Mouse (Mus musculus) liver, embryonic 14.5 days (tissue): Measurements from ENCODE around the gene U2surp. TPM values are rescaled to one million over a fixed set of nuclear protein-coding genes. Genes with fewer than 3 reads are reported as not detected.

Source experiments
- ATAC-seq: fragments of 200-750 bp; cut with Nextera tagmentation; 2 replicates; pipeline ENCODE4 v1.8.0; 2017; ENCODE audit warnings: moderate number of reproducible peaks, mild to moderate bottlenecking, moderate library complexity; ENCODE audit not compliant: insufficient read depth
- DNase-seq, 3 experiments: peaks; one replicate each; pipeline ENCODE4 v3.0.0-alpha.2; 2012 to 2013; ENCODE audit warnings: low read depth in 3 of 3, low spot score in 3 of 3
- H3K27ac ChIP-seq: fragments of 300-500 bp; sonication (generic); 2 replicates; pipeline ENCODE4 v1.5.1; 2014; ENCODE audit warnings: moderate library complexity, mild to moderate bottlenecking, control low read depth, inconsistent platforms
- H3K27me3 ChIP-seq: fragments of 300-500 bp; sonication (generic); 2 replicates; pipeline ENCODE4 v1.6.1; 2014; ENCODE audit warnings: mild to moderate bottlenecking, low read length, moderate library complexity; ENCODE audit not compliant: control insufficient read depth, insufficient read depth
- H3K36me3 ChIP-seq: fragments of 300-500 bp; sonication (generic); replicated peaks from 2 replicates; pipeline ENCODE4 v1.6.1; 2014; ENCODE audit warnings: low read depth; ENCODE audit not compliant: control insufficient read depth, insufficient read depth
- H3K4me1 ChIP-seq, 2 experiments: fragments of 200-500 bp in 1 of 2; fragments of 300-500 bp in 1 of 2; sonication (generic) in 1 of 2; replicated peaks; 2 replicates each; pipeline ENCODE4 v1.6.1; 2012 to 2014; ENCODE audit warnings: antibody characterized with exemption in 1 of 2, inconsistent platforms in 1 of 2, low read length in 1 of 2; ENCODE audit not compliant: control insufficient read depth in 2 of 2, insufficient read depth in 2 of 2
- H3K4me2 ChIP-seq: fragments of 300-500 bp; sonication (generic); 2 replicates; pipeline ENCODE4 v1.6.1; 2014; ENCODE audit warnings: low read depth, mild to moderate bottlenecking, control low read depth, moderate library complexity
- H3K4me3 ChIP-seq, 2 experiments: fragments of 200-500 bp in 1 of 2; fragments of 300-500 bp in 1 of 2; sonication (generic) in 1 of 2; 2 replicates each; pipeline ENCODE4 v1.5.1; 2012 to 2014; ENCODE audit warnings: low read depth in 2 of 2, low read length in 2 of 2, mild to moderate bottlenecking in 2 of 2, control low read depth in 1 of 2, inconsistent platforms in 1 of 2, moderate library complexity in 1 of 2; ENCODE audit not compliant: insufficient read depth in 1 of 2
- H3K9ac ChIP-seq: fragments of 300-500 bp; sonication (generic); replicated peaks from 2 replicates; pipeline ENCODE4 v1.6.1; 2014; ENCODE audit warnings: mild to moderate bottlenecking, control low read depth, moderate library complexity
- H3K9me3 ChIP-seq: fragments of 300-500 bp; sonication (generic); 2 replicates; pipeline ENCODE4 v1.6.1; 2016; ENCODE audit warnings: low read length, mixed read lengths; ENCODE audit not compliant: control insufficient read depth
- CTCF ChIP-seq: IDR thresholded peaks from 2 replicates; pipeline ENCODE4 v1.5.1; 2016; ENCODE audit warnings: antibody characterized with exemption, low read depth, control low read depth
- EP300 ChIP-seq: IDR thresholded peaks from 2 replicates; pipeline ENCODE4 v1.6.1; 2016; ENCODE audit warnings: antibody characterized with exemption, low read depth
- WGBS: fragments of 180-500 bp; shearing (Covaris S2); extraction: QIAGEN DNeasy Blood & Tissue Kit; methylation state at CpG from one replicate; pipeline ENCODE4 v1.1.7; 2014; ENCODE audit not compliant: insufficient replicate concordance; 5-methylcytosine and 5-hydroxymethylcytosine counted together
- polyA plus RNA-seq, 2 experiments: library from polyadenylated mRNA; depleted of rRNA in 1 of 2; stranded (reverse) in 1 of 2; unstranded in 1 of 2; fragments of >200 nt; fragmentation: Nextera tagmentation in 1 of 2; extraction: Ambion mirVana in 1 of 2; gene quantifications; 2 replicates each; pipeline versions ENCODE4 v1.2.1 to v1.2.3; 2012 to 2014

Gene U2surp
- polyA plus RNA-seq, 2 experiments = 12.4 to 57.4 TPM

GRCm38 (mm10) chr9:95442321-95442731 is 69.5 kb downstream of the U2surp start:
- ATAC-seq (no peak), DNase-seq (no peak)
- no peak overlapping the region for H3K4me3 ChIP-seq
- TF ChIP-seq EP300 (no peak), CTCF (no peak)
- no peak overlapping the region for H3K27ac ChIP-seq
- H3K4me1 ChIP-seq = no peaks in the 10 kb centered on the region
- H3K27me3 ChIP-seq = no peaks in the 10 kb centered on the region; the same call in 1 of the 2 replicates
- WGBS = 19% methylated on average over 13 of the region's 13 CpGs
- H3K9ac ChIP-seq = no peak overlapping the region
- no peaks in the 10 kb centered on the region for H3K9me3 ChIP-seq
- no peaks in the 10 kb centered on the region for H3K36me3 ChIP-seq
- no peak overlapping the region for H3K4me2 ChIP-seq

- TF ChIP-seq CTCF (no peak), EP300 (no peak)
- ATAC-seq = no peak
Measured at GRCm38 (mm10) chr9:95437883-95438282, 73.9 kb downstream of the U2surp start.

GRCm38 (mm10) chr9:95436294-95436613 is 75.5 kb downstream of the U2surp start:
- Histone ChIP-seq H3K4me1 (no peaks in the 10 kb centered on the region), H3K27me3 (no peaks in the 10 kb centered on the region), H3K9ac (no peak overlapping the region), H3K4me3 (no peak overlapping the region), H3K27ac (no peak overlapping the region), H3K4me2 (no peak overlapping the region), H3K36me3 (no peaks in the 10 kb centered on the region), H3K9me3 (no peaks in the 10 kb centered on the region)
- TF ChIP-seq CTCF (no peak), EP300 (no peak)
- 51% methylated on average over 4 of the region's 4 CpGs for WGBS
- DNase-seq (no peak), ATAC-seq (no peak)

More at GRCm38 (mm10) chr9:95437883-95438282, 73.9 kb downstream of the U2surp start:
- Histone ChIP-seq H3K9me3 (no peaks in the 10 kb centered on the region), H3K36me3 (no peaks in the 10 kb centered on the region), H3K27ac (no peak overlapping the region), H3K9ac (no peak overlapping the region), H3K27me3 (no peaks in the 10 kb centered on the region), H3K4me2 (no peak overlapping the region), H3K4me1 (no peaks in the 10 kb centered on the region), H3K4me3 (no peak overlapping the region)
- no peak for DNase-seq
- 75% methylated on average over 9 of the region's 9 CpGs for WGBS

GRCm38 (mm10) chr9:95435506-95436293 is 76.1 kb downstream of the U2surp start:
- TF ChIP-seq CTCF (no peak), EP300 (no peak)
- 59% methylated on average over 20 of the region's 20 CpGs for WGBS

GRCm38 (mm10) chr9:95428277-95428676 is 83.5 kb downstream of the U2surp start:
- ATAC-seq = no peak
- Histone ChIP-seq H3K9me3 (no peaks in the 10 kb centered on the region), H3K36me3 (no peaks in the 10 kb centered on the region), H3K4me1 (no peaks in the 10 kb centered on the region), H3K9ac (no peak overlapping the region), H3K27ac (no peak overlapping the region), H3K4me3 (no peak overlapping the region), H3K4me2 (no peak overlapping the region), H3K27me3 (no peaks in the 10 kb centered on the region)
- TF ChIP-seq EP300 (no peak), CTCF (no peak)
- 69% methylated on average over 4 of the region's 4 CpGs for WGBS
- DNase-seq = no peak

More at GRCm38 (mm10) chr9:95435506-95436293, 76.1 kb downstream of the U2surp start:
- H3K9ac ChIP-seq = no peak overlapping the region
- no peaks in the 10 kb centered on the region for H3K27me3 ChIP-seq
- no peak overlapping the region for H3K4me2 ChIP-seq
- H3K4me3 ChIP-seq = no peak overlapping the region
- no peaks in the 10 kb centered on the region for H3K36me3 ChIP-seq
- H3K4me1 ChIP-seq = no peaks in the 10 kb centered on the region
- DNase-seq (no peak), ATAC-seq (no peak)
- H3K9me3 ChIP-seq = no peaks in the 10 kb centered on the region
- no peak overlapping the region for H3K27ac ChIP-seq
